Mouse (Mus musculus): ENCODE measurements around the gene Banf2. TPM values are rescaled to one million over a fixed set of nuclear protein-coding genes. Genes with fewer than 3 reads are reported as not detected.
A peak's percentile ranks its signal among the peaks of the same experiment; 100 is the strongest.

The Banf2 gene
- polyA plus RNA-seq, 1 experiment from 2014 or later: not detected

DNA sequence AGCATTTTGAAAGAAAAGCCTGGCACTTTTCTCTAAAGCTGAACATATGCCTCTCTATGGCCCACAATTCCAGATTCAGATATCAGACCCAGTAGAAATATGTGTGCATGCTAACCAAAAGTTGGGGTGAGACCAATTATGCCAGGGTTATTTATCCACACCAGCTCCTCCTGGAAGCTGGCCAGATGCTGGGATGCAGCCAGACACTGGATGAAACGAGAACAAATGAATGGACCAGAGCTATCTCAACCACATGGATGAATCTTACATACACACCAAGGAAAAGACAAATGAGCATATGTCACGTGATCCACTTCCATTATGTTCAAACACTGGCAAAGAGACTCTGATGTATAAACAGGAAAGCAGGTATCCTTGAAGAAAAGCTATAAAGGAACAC is 29.3 kb upstream of the Banf2 start:
- no peak overlapping the region for H3K27ac ChIP-seq (ENCODE audit: low read depth)
- WGBS: 49% methylated on average over 2 of the region's 2 CpGs
- H3K4me3 ChIP-seq (ENCODE audit: low read depth, low read length): no peak overlapping the region
- H3K9me3 ChIP-seq (ENCODE audit: control insufficient read depth, low read length): no peaks in the 10 kb centered on the region
- H3K27me3 ChIP-seq (replicated peaks; ENCODE audit: control insufficient read depth, insufficient read depth, low read length): no peaks in the 10 kb centered on the region
- 0 out of 2 replicates have a peak, but pooled peaks cover 4% of the 10 kb centered on the region for H3K36me3 ChIP-seq (ENCODE audit: control insufficient read depth, insufficient read depth, low read length)
- no peak for ATAC-seq (replicated peaks; ENCODE audit: low FRiP score, low TSS enrichment, low read depth)
- H3K4me2 ChIP-seq (ENCODE audit: low read length): no peak overlapping the region
- no peak for DNase-seq (ENCODE audit: low spot score)
- no peak overlapping the region for H3K9ac ChIP-seq (ENCODE audit: low read length)
- H3K4me1 ChIP-seq (replicated peaks; ENCODE audit: control insufficient read depth, insufficient read depth, low read length): peaks cover 45% of the 10 kb centered on the region

DNA sequence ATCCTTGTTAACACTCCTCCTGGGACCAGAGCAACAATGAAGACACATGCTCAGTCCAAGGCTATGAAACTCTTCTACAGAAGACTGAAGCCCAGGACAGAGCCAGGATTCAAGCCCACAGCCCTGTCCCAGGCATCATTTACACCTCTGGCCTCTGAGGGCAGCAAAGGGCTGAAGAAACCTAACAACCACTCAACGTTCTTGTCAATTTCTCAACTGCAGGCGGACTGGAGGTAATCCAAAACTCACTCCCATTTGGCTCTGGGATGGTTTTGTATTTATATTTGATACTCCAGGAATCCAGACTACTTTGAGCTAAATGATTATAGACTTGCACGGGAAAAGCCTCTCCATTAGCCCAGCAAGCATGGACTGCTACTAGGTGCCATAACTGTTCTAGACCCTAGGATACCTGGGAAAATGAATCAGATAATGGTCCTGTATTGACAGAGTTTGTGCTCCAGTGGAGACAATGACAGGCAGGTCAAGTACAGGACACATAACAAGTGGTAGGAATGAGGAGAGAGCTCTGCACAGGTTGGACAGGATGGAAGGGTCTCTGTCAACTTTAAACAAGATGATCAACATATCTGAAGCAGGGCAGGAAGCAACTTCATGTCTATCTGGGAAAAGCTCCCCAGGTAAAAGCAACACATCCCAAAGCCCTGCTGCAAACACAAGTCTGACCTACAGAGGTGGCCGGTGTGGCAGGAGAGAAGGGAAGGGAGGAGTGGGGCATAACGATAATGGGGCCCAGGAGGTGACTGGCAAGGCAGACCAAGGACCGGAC is 27.5 kb upstream of the Banf2 start:
- Histone ChIP-seq H3K27ac (ENCODE audit: low read depth) (no peak overlapping the region), H3K4me3 (ENCODE audit: low read depth, low read length) (no peak overlapping the region), H3K36me3 (ENCODE audit: control insufficient read depth, insufficient read depth, low read length) (0 out of 2 replicates have a peak, but pooled peaks cover 7% of the 10 kb centered on the region), H3K9ac (ENCODE audit: low read length) (no peak overlapping the region), H3K4me2 (ENCODE audit: low read length) (no peak overlapping the region), H3K4me1 (replicated peaks; ENCODE audit: control insufficient read depth, insufficient read depth, low read length) (peaks cover 57% of the 10 kb centered on the region), H3K27me3 (replicated peaks; ENCODE audit: control insufficient read depth, insufficient read depth, low read length) (no peaks in the 10 kb centered on the region), H3K9me3 (ENCODE audit: control insufficient read depth, low read length) (no peaks in the 10 kb centered on the region)
- no peak for ATAC-seq (replicated peaks; ENCODE audit: low FRiP score, low TSS enrichment, low read depth)
- peak; percentile 50 for DNase-seq (ENCODE audit: low spot score)
- WGBS: 61% methylated on average over 6 of the region's 6 CpGs

DNA sequence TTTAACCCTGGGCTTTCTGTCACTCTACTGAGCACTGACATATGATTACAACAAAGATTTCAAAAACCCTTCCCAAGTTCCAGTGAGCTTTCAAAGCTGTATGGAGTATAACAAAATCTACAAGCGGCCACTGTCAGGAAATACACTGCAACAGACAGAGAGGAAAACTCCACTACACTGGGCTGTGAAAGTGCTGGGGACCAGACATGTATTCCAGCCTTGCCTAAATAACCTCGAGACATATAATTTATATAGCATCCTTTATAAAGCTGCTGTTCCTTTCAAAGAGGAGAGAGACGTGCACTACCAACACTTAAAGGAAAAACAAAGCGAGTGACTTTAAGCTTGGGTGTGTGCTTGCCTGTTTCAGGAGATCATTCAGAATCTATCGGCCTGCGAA is 26.2 kb upstream of the Banf2 start:
- H3K4me1 ChIP-seq (replicated peaks; ENCODE audit: control insufficient read depth, insufficient read depth, low read length): peaks cover 57% of the 10 kb centered on the region
- ATAC-seq (replicated peaks; ENCODE audit: low FRiP score, low TSS enrichment, low read depth) (no peak), DNase-seq (ENCODE audit: low spot score) (peak; percentile 46)
- no peaks in the 10 kb centered on the region for H3K9me3 ChIP-seq (ENCODE audit: control insufficient read depth, low read length)
- 0 out of 2 replicates have a peak, but pooled peaks cover 7% of the 10 kb centered on the region for H3K36me3 ChIP-seq (ENCODE audit: control insufficient read depth, insufficient read depth, low read length)
- no peak overlapping the region for H3K27ac ChIP-seq (ENCODE audit: low read depth)
- H3K27me3 ChIP-seq (replicated peaks; ENCODE audit: control insufficient read depth, insufficient read depth, low read length): no peaks in the 10 kb centered on the region
- H3K9ac ChIP-seq (ENCODE audit: low read length): no peak overlapping the region
- 69% methylated on average over 6 of the region's 6 CpGs for WGBS
- no peak overlapping the region for H3K4me3 ChIP-seq (ENCODE audit: low read depth, low read length)
- no peak overlapping the region for H3K4me2 ChIP-seq (ENCODE audit: low read length)

DNA sequence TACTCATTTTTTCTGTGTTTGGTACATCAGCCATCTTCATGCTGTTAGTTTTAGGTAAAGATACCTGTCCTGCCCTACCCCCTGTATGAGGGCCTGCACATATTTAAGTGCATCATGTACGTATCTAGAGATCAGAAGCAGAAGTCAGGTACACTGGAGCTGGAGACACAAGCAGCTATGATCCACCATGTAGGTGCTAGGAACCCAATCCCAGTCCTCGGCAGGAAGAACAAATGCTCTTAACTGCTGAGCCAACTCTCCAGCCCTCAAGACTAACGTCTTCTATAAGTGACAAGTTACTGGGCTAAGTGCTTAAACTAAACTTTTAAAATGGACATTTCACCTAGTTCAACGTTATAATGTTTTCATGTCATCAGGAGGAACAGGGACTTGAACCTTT is 25.6 kb upstream of the Banf2 start:
- ATAC-seq (replicated peaks; ENCODE audit: low FRiP score, low TSS enrichment, low read depth) (no peak), DNase-seq (ENCODE audit: low spot score) (peak; percentile 41)
- H3K4me1 ChIP-seq (replicated peaks; ENCODE audit: control insufficient read depth, insufficient read depth, low read length): peaks cover 57% of the 10 kb centered on the region
- no peak overlapping the region for H3K4me2 ChIP-seq (ENCODE audit: low read length)
- WGBS: 83% methylated on average over 4 of the region's 4 CpGs
- no peak overlapping the region for H3K9ac ChIP-seq (ENCODE audit: low read length)
- 0 out of 2 replicates have a peak, but pooled peaks cover 7% of the 10 kb centered on the region for H3K36me3 ChIP-seq (ENCODE audit: control insufficient read depth, insufficient read depth, low read length)
- no peak overlapping the region for H3K4me3 ChIP-seq (ENCODE audit: low read depth, low read length)
- no peaks in the 10 kb centered on the region for H3K27me3 ChIP-seq (replicated peaks; ENCODE audit: control insufficient read depth, insufficient read depth, low read length)
- H3K9me3 ChIP-seq (ENCODE audit: control insufficient read depth, low read length): no peaks in the 10 kb centered on the region
- no peak overlapping the region for H3K27ac ChIP-seq (ENCODE audit: low read depth)

- H3K36me3 ChIP-seq (ENCODE audit: control insufficient read depth, insufficient read depth, low read length): 0 out of 2 replicates have a peak, but pooled peaks cover 3% of the 10 kb centered on the region
- peaks cover 49% of the 10 kb centered on the region for H3K4me1 ChIP-seq (replicated peaks; ENCODE audit: control insufficient read depth, insufficient read depth, low read length)
- ATAC-seq (replicated peaks; ENCODE audit: low FRiP score, low TSS enrichment, low read depth): no peak
- H3K9me3 ChIP-seq (ENCODE audit: control insufficient read depth, low read length): no peaks in the 10 kb centered on the region
- peak overlapping the region; percentile 92 for H3K4me2 ChIP-seq (ENCODE audit: low read length)
- H3K27me3 ChIP-seq (replicated peaks; ENCODE audit: control insufficient read depth, insufficient read depth, low read length): no peaks in the 10 kb centered on the region
- H3K4me3 ChIP-seq (ENCODE audit: low read depth, low read length): peak overlapping the region; percentile 91
- DNase-seq (ENCODE audit: low spot score): peak; percentile 52
- peak overlapping the region; percentile 99; the same call in 1 of the 2 replicates for H3K9ac ChIP-seq (ENCODE audit: low read length)
- WGBS: 56% methylated on average over 1 of the region's 1 CpGs
- H3K27ac ChIP-seq (ENCODE audit: low read depth): 0 out of 2 replicates have a peak overlapping the region, but pooled peaks have one; percentile 98
Observed at GRCm38 (mm10) chr2:144009081-144009480, 23.8 kb upstream of the Banf2 start.

GRCm38 (mm10) chr2:144009551-144010281 is 23.1 kb upstream of the Banf2 start:
- DNase-seq (ENCODE audit: low spot score): peak; percentile 93
- WGBS: 2% methylated on average over 30 of the region's 30 CpGs
- peaks cover 46% of the 10 kb centered on the region for H3K4me1 ChIP-seq (replicated peaks; ENCODE audit: control insufficient read depth, insufficient read depth, low read length)

GRCm38 (mm10) chr2:144010282-144011044 is 22.4 kb upstream of the Banf2 start:
- peak overlapping the region; percentile 92 for H3K4me2 ChIP-seq (ENCODE audit: low read length)
- peak overlapping the region; percentile 99 for H3K9ac ChIP-seq (ENCODE audit: low read length)
- H3K4me3 ChIP-seq (ENCODE audit: low read depth, low read length): peak overlapping the region; percentile 91
- DNase-seq (ENCODE audit: low spot score): no peak
- H3K9me3 ChIP-seq (ENCODE audit: control insufficient read depth, low read length): no peaks in the 10 kb centered on the region
- no peaks in the 10 kb centered on the region for H3K27me3 ChIP-seq (replicated peaks; ENCODE audit: control insufficient read depth, insufficient read depth, low read length)
- H3K36me3 ChIP-seq (ENCODE audit: control insufficient read depth, insufficient read depth, low read length): 0 out of 2 replicates have a peak, but pooled peaks cover 3% of the 10 kb centered on the region
- WGBS: under 1% methylated on average over 77 of the region's 107 CpGs
- peaks cover 39% of the 10 kb centered on the region for H3K4me1 ChIP-seq (replicated peaks; ENCODE audit: control insufficient read depth, insufficient read depth, low read length)
- H3K27ac ChIP-seq (ENCODE audit: low read depth): peak overlapping the region; percentile 98
- ATAC-seq (replicated peaks; ENCODE audit: low FRiP score, low TSS enrichment, low read depth): peak; percentile 44

More at GRCm38 (mm10) chr2:144009551-144010281, 23.1 kb upstream of the Banf2 start:
- H3K27ac ChIP-seq (ENCODE audit: low read depth): peak overlapping the region; percentile 98
- peak; percentile 22 for ATAC-seq (replicated peaks; ENCODE audit: low FRiP score, low TSS enrichment, low read depth)
- H3K9me3 ChIP-seq (ENCODE audit: control insufficient read depth, low read length): no peaks in the 10 kb centered on the region
- H3K4me3 ChIP-seq (ENCODE audit: low read depth, low read length): peak overlapping the region; percentile 91
- peak overlapping the region; percentile 99 for H3K9ac ChIP-seq (ENCODE audit: low read length)
- H3K27me3 ChIP-seq (replicated peaks; ENCODE audit: control insufficient read depth, insufficient read depth, low read length): no peaks in the 10 kb centered on the region
- 0 out of 2 replicates have a peak, but pooled peaks cover 3% of the 10 kb centered on the region for H3K36me3 ChIP-seq (ENCODE audit: control insufficient read depth, insufficient read depth, low read length)
- H3K4me2 ChIP-seq (ENCODE audit: low read length): peak overlapping the region; percentile 92

DNA sequence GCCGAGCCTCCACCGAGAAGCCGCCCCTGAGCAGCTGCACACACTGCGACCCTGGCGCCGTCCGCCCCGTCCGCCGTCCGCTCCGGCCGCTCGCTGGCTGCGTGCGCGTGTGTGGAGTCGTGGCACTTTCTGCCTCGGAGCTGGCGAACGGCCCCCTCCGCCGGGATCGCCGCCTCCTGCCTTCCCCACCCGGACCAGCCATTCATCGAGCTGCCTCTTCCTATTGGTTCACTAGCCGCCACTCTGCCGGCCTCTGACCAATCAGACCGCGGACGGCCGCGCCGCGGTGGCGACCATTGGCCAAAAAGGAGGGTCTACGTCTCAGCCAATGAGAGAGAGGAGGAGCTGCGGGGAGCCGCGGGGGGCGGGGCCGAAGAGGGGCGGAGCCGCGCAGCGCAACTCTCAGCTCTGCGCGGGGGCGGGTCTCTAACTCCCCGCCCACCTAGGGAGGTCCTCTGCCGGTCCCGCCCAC is 21.7 kb upstream of the Banf2 start, which contains the start of gene Rrbp1:
Gene Rrbp1 (minus strand): TSS at position 184 of the 472 bp plus-strand sequence.
- under 1% methylated on average over 52 of the region's 53 CpGs for WGBS
- peak within 1 kb of the TSS; percentile 98 for H3K27ac ChIP-seq (ENCODE audit: low read depth)
- H3K4me2 ChIP-seq (ENCODE audit: low read length): peak within 1 kb of the TSS; percentile 92
- H3K36me3 ChIP-seq (ENCODE audit: control insufficient read depth, insufficient read depth, low read length): 0 out of 2 replicates have a peak, but pooled peaks cover 3% of the 10 kb centered on the region
- peak within 1 kb of the TSS; percentile 91 for H3K4me3 ChIP-seq (ENCODE audit: low read depth, low read length)
- peak within 1 kb of the TSS; percentile 99 for H3K9ac ChIP-seq (ENCODE audit: low read length)
- no peaks in the 10 kb centered on the region for H3K9me3 ChIP-seq (ENCODE audit: control insufficient read depth, low read length)
- peaks cover 32% of the 10 kb centered on the region for H3K4me1 ChIP-seq (replicated peaks; ENCODE audit: control insufficient read depth, insufficient read depth, low read length)
- ATAC-seq (replicated peaks; ENCODE audit: low FRiP score, low TSS enrichment, low read depth) (peak; percentile 98), DNase-seq (ENCODE audit: low spot score) (peak; percentile 97)
- H3K27me3 ChIP-seq (replicated peaks; ENCODE audit: control insufficient read depth, insufficient read depth, low read length): no peaks in the 10 kb centered on the region

Data from intestine, embryonic 14.5 days (tissue).